Mouse (Mus musculus) right cerebral cortex, adult 18-20 months (tissue): ENCODE data around the gene Armcx1.
"Not testable (repeated sequence)": the region's sequence is repeated elsewhere in the genome, so short reads cannot be mapped to it uniquely, and the experiment has no call there.

Experiments used
- DNase-seq: peaks from one replicate; pipeline ENCODE4 v3.0.0; 2022; ENCODE audit warnings: mixed read lengths

Armcx1 gene

GRCm38 (mm10) chrX:134717752-134718308 is at the start of gene Armcx1:
Armcx1 (plus strand) TSS chrX:134717963.
- peak; percentile 74 for DNase-seq

DNA sequence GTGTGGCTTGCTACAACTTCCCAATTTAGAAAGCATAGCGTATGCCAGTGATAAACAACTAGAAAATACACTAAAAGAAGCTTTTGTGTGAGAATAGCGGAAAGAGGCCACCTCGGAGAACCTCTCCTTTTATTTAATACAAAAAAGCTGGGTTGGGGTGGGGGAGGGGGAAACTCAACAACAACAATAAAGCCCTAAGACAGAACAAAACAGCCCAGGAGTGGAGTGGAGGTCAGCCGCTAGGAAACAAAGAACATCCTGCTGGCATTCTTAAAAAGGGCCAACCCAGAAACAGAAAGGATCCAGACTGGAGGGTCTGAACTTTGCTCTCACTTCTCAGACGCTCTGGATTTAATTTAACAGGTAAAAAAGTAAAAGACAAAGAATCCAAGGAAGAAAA is 42.7 kb upstream of the Armcx1 start:
- no peak for DNase-seq

DNA sequence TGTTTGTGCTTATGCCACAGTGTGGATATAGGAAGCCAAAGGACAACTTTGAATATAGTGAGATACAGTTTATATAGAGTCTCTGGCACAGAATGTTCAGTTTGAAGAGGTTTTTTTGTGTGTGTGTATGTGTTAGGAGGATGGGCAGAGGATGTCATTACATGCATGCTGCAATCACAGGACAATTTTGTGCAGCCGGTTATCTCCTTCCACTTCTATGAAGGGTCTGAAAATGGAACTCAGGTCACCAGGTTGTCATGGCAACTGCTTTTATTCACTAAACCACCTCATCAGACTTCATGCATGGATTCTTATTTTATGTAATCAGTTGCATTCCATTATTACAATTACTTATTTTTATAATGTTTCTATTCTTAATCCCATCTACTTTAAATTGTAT is 41.8 kb upstream of the Armcx1 start:
- no peak for DNase-seq

- peak; percentile 9 for DNase-seq
Measured at GRCm38 (mm10) chrX:134684936-134685335, 32.8 kb upstream of the Armcx1 start.

DNA sequence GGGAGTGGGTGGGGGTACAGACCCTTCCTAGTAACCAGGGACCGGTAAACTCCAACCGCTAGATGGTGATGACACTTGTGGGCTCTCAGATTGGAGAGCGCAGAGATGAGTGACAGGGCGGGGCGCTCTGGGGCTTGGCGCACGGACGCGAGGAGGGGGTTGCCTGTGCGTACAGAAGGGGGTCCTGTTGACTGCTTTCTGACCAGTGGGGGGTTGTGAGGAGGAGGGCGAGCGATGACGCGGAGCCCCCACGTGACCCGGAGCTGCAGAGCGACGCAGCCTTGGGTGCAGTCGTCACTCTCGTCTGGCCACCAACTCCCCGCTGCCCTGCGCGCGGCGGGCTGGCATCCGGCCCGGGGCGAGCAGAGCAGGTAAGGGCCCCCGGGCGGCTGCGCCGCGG is 31.5 kb upstream of the Armcx1 start, which contains the start of gene Armcx4:
TSS of gene Armcx4 (plus strand) at position 253 of the 400 bp plus-strand sequence.
- DNase-seq: peak; percentile 64

GRCm38 (mm10) chrX:134686739-134687171 is 31.0 kb upstream of the Armcx1 start:
- peak; percentile 17 for DNase-seq

DNA sequence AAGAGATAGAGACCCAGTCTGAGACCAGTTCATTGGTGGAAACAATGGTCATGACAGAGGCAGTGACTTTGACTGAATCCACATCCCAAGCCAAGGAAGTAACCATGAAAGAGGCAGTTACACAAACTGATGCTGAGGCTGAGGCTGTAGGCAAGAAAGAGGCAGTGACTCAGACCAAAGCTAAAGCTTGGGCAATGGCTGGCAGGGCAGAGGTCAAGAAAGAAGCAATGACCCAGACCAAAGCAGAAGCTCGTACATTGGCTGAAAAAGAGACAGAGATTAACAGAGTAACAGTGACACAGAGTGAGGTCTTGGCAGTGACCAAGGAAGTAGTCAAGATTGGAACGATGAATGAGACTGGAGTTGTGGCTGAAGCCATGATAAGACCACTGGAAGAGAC is 28.1 kb upstream of the Armcx1 start:
- no peak for DNase-seq

DNA sequence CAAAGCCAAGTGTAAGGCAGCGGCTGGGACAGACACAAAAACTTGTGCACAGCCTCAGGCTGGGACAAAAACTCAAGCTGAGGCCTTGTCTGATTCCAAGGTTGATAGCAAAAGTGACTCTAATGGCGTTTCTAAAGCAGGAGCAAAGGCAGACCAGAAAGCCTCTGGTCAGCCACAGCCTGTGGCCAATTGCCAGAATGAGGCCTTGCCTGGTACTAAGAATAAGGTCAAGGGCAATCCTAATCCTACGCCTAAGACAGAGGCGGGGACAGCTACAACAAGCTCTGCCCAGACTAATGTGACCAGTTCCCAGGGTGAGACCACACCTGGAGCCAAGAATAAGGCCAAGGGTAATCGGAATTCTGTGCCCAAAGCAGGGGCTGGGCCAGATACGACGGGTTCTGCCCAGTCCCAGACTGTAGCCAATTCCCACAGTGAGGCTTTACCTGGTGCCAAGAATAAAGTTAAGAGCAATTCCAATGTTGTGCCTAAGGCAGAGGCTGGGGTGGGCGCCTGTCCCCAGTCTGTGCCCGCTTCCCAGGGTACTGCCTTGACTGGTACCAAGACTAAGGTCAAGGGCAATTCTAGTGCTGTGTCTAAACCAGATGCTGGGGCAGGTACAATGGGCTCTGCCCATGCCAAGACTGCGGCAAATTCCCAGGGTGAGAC is 26.8 kb upstream of the Armcx1 start:
- no peak for DNase-seq

GRCm38 (mm10) chrX:134691540-134691935 is 26.2 kb upstream of the Armcx1 start:
- no peak for DNase-seq

DNA sequence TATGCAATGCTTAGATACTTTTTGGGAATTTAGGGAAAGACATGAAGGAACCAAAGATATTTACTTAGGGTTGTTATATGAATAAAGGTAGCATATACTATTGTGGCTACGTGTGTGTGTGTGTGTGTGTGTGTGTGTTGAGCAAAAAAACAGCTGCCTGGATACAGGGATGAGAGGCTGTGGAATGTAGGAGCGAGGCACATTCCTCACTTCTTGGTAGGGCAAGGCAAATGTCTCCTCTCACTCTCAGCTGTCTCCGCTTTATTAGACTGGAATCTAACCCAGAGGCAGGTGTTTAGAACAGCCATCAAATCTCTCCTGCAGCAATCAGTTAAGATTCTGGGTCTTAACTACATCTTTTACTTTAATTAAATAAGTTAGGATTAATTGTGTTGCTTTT is 900 bp upstream of the Armcx1 start:
- DNase-seq: no peak

DNA sequence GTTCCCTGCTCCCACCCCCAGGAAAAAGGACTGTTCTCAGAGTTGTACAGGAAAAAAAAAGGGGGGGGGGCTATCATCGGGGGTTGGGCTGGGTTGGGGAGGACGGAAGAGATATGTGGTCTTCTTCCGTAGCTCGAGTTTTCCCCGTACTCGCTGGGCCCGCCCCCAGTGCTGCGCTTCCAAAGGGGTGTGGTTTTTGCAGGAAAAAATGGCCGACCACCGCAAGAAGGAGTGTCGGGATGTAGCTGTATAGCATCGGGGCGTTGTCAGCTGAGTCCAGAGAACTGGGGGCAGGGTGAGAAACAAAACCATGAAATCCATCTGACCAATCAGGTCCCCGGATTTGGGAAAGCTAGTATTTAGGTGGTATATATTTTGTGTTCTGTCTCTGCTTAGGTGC is 761 bp downstream of the Armcx1 start:
- DNase-seq: peak; percentile 61

DNA sequence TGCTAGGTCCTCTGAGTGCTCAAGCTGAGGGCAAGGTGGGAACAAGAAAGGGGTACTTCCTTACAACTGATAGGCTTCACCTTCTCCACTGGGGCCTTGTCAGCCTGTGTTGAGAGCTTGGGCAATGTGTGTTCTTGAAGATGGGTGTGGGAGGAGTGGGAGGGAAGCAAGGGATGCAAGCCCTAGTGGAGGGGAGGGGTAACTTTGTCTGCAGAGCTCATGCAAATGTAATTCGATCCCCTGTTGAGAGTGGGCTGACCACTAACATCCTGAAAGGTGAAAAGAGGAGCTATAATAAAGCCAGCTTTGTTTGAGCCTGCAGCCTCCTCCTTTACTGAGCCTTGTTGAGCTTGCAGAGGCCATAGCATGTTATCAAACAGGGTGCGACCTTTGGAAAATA is 6.0 kb downstream of the Armcx1 start:
- not testable (repeated sequence) for DNase-seq

DNA sequence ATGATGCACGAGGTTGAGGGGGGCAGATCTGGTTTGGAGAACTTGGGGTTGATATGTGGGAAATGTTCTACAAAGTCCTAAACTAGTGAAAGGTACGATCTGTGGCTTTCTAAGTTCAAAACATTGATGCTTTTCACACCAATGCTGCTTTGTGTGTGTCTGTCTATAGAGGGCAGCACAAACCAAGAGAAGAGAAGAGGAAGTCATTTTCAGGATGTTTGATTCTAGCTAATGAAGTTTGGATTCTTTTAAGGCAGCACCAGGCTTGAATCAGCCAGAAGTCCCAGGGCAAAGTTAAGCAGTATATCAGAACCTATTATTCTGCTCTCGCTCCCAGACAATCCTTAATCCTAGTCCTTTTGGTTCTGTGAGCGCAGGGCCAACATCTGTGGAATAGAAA is 12.0 kb downstream of the Armcx1 start:
- no peak for DNase-seq

- DNase-seq: no peak
Measured at GRCm38 (mm10) chrX:134737796-134738195, 20.0 kb downstream of the Armcx1 start.

- no peak for DNase-seq
Measured at GRCm38 (mm10) chrX:134739160-134739559, 21.4 kb downstream of the Armcx1 start.

- no peak for DNase-seq
Measured at GRCm38 (mm10) chrX:134741862-134742261, 24.1 kb downstream of the Armcx1 start.

DNA sequence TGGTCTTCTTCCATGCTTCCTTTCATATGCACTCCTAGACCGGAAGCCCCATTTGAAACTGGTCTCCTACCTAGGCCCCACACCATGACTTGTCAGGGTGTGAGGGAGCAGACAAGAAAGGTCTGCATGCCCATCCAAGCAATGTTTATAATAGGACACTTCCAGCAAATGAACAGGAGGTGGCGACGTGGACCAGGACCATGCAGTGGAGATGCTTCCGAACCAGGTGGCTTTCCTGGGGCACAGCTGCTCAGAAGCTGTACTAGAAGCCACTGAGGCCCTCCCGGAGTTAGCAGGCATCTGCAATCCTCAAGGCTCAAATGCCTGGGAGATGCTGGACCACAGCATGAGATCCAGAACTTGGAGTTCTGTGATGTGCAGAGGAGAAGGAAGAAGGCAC is 28.7 kb downstream of the Armcx1 start:
- peak; percentile 42 for DNase-seq

DNA sequence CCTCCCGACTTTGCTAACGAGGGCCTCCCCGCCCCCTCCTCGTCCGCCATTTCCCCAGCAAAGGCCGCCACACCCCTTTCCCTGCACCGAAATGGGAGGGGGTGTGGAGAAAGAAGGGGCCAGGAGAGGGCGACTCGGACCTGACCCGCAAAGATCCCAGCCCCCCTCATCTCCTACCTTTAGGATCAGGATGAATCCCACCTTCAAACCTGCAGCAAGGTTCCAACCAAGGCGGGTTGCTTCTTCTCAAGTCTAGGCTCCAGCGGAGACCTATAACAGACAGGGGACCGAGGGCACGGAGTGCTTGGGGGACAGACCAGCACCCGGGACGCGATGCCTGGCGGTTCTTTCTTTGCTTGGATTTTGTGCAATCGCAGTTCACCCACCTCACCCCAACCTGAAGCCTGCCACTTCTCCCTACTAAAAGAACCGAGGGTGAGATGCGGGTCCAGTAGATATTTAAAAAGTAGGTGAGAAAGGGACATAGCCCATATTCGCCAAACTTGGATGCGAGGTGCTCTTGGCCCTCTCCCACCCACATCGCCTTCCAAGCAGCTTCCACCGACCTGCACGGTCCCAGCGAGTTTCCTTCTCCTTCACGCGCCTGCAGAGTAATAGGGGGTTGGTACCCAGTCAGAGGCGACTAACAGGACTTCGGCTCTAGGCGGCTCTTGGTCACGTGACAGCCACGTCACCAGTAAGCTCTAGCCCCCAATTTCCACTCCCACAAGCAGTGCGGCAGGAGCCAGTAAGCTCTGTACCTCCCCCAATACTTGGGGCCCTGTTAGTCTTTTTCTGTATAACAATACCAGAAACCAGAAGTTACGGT is 33.2 kb downstream of the Armcx1 start, which contains the start of gene Armcx6:
TSS of gene Armcx6 (minus strand) at position 654 of the 829 bp plus-strand sequence.
- DNase-seq: peak; percentile 76

DNA sequence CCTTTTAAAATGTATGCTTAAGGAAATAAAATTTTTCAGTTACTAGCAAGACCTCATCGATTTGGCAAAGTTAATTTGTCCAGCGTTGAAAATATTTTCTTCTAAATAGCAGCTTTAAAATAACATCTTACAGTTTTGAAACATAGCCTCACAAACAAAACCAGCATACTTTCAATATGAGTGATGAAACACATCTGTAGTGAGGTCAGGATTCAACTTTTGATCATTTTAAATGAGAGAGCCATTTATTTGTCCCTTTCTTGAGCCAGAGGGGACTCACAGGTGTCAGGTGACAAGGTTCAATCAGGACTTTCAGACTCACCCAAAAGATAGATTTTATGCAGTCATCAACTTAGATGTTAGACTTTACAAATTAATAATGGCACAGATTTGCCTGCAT is 34.1 kb downstream of the Armcx1 start:
- no peak for DNase-seq

DNA sequence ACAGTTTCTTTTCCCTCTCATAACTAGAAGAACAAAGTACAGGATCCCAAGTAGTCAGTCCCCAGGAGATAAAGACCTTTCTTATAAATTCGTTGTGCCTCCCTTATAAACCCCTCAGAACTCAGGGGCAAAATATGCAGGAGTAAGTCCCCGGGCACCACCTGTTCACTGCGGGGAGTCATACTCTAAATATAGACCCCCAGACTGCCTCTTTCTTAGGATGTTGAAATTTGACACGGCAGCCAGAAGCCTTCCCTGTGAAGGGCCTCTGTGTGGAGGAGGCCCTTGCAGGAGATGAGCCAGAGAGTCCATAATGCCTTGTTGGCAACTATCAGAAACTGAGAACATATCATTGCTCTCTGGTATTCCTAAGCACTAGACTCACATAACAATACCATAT is 34.8 kb downstream of the Armcx1 start:
- no peak for DNase-seq

- DNase-seq: peak; percentile 62
Measured at GRCm38 (mm10) chrX:134756434-134757292, 38.9 kb downstream of the Armcx1 start, which contains the start of gene Armcx3. Armcx3 (plus strand) TSS chrX:134756595.

DNA sequence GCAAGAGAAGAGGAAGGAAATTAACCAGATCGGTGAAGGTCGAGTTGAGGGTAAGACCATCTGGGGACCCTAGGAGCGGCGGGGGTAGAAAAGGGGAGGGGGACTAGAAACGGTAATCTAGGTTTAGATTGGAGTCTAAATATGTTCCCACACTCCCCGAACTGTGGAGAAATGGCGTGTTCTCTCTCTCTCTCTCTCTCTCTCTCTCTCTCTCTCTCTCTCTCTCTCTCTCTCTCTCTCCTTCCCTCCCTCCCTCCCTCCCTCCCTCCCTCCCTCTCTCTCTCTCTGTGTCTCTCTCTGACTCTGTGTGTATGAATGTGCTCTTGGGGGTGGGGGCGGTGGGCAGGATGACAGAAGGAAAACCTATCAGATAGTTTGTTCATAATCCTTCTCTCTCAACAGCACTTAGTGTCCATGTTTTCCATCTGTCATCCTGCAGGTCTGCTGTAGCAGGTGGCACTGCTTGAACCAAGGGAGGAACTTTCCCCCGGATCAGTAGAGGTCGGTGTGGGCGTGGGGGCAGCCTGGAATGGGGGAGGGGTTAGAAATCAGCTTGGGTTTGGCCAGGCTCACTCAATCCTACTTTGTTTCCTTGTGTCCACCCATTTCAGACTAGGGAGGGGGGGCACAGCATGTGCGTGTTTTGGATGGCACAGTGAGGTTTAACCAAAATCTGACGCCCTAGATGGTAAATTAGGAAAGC is 39.7 kb downstream of the Armcx1 start:
- no peak for DNase-seq
